Mouse (Mus musculus) kidney, adult 8-10 months (tissue): Measurements from ENCODE around the gene Carns1.

Experiments used
- DNase-seq, 2 experiments: peaks; one replicate each; pipeline ENCODE4 v3.0.0; 2022

Gene Carns1

GRCm38 (mm10) chr19:4201291-4201909 lies 26.1 kb upstream of the Carns1 start, which contains the start of gene Rad9a:
TSS of gene Rad9a (minus strand) at chr19:4201662.
- DNase-seq: peak; percentile 98

GRCm38 (mm10) chr19:4197180-4197579 lies 21.9 kb upstream of the Carns1 start:
- DNase-seq: no peak

GRCm38 (mm10) chr19:4196548-4196947 lies 21.3 kb upstream of the Carns1 start:
- DNase-seq: no peak

DNA sequence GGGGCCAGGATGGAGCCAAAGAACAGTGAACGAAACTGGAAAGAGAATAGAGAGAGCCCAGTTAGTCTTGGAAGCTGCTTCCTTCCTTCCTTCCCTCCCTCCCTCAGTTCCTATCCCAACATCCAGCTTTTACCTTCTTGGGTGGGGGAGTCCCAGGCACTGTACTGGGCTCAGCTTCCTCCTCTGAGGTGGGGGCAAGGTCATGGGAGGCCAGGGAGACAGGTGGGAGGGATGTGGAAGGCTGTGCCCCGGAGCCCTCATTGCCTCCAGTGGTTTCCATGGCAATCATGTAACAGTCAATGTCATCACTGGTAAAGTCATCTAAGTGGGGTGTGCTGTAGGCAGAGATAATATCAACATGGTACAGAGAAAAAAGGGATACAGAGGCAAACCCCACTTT lies 20.8 kb upstream of the Carns1 start:
- DNase-seq: no peak

- DNase-seq: no peak
These were observed 19.7 kb upstream of the Carns1 start for GRCm38 (mm10) chr19:4194776-4195650.

GRCm38 (mm10) chr19:4194021-4194724 lies 18.9 kb upstream of the Carns1 start:
- DNase-seq: no peak

- DNase-seq: no peak
These were observed 17.9 kb upstream of the Carns1 start for GRCm38 (mm10) chr19:4193129-4193528.

- DNase-seq: no peak
These were observed 17.1 kb upstream of the Carns1 start for GRCm38 (mm10) chr19:4192251-4192985.

DNA sequence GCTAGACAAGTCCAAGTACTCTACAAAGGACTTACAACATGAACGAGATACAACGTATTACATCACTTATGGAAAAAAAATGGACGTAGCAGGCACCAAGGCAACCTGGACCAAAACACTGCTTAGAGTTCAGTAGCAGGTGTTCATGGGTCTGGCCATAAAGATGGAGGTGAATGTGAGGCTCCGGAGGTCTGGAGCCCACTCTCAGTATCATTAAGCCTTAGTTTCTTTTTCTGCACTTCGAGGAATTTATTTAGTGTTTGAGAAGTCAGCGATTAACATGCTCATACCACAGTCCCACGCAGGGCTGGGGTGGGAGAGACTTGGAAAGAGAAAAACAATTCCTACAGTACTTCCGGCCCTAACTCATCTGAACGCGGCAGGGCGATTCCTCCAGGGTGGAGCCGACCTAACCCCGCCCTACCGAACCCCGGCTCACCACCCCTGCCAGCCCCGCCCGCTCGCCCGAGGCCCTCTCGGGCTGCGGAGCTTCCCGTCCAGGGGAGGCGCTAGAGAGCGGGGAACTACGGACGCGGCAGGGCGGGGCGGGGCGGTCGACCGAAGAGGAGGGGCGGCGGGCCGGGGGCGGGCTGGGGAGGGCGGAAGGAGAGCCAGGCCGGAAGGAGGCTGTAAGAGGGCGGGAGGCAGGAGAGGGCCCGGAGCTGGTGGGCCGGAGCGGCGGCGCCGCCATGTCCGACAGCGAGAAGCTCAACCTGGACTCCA lies 16.4 kb upstream of the Carns1 start, which contains the start of gene Ppp1ca:
Gene Ppp1ca, plus strand, starts transcription at position 538 of the 723 bp plus-strand sequence.
- DNase-seq: peak; percentile 91 to 92

DNA sequence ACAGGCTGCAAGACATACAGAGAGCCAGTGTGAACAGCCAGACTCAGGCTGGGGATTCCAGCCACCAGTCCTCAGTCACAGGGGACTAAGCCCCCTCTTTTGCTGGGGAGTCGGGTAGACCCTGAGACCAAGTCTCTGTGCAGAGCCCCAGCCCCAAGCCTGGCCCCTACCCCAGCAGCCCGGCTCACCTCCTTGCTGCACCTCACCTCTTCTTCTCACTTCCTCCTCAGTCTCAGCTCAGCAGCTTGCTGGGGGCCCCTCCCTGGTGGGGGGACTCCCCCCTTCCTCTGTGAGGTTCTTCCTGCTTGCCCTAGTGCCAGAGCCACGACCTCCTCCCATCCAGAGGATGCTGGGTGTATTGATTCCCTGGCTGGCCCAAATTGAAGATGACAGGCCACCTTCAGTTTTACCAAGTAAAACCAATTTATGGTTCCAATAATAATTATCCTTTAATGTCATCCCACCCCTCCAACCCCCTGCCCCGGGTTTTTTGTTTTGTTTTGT lies 15.6 kb upstream of the Carns1 start, which contains the start of gene Tbc1d10c:
Gene Tbc1d10c, minus strand, starts transcription at position 454 of the 504 bp plus-strand sequence.
- no peak for DNase-seq

- no peak for DNase-seq
These were observed 13.9 kb upstream of the Carns1 start for GRCm38 (mm10) chr19:4189051-4189620.

DNA sequence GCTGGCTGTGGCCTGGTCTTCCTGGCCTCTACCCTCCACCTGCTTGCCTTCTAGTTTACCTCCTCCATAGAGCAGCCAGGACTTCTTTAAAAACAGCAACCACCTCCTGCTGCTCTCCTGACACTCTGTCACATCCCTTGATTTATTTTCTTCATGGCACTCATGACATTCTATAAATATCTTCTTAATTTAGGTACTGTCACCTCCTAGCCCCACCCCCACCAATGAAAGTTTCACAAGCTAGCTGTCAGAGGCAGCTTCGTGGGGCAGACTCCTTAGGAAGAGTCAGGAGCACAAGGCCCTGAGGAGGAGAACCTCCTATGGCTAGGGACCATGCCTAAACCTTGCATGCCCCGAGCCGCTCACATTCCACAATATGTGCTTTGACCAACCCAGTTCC lies 12.0 kb upstream of the Carns1 start:
- DNase-seq: no peak

DNA sequence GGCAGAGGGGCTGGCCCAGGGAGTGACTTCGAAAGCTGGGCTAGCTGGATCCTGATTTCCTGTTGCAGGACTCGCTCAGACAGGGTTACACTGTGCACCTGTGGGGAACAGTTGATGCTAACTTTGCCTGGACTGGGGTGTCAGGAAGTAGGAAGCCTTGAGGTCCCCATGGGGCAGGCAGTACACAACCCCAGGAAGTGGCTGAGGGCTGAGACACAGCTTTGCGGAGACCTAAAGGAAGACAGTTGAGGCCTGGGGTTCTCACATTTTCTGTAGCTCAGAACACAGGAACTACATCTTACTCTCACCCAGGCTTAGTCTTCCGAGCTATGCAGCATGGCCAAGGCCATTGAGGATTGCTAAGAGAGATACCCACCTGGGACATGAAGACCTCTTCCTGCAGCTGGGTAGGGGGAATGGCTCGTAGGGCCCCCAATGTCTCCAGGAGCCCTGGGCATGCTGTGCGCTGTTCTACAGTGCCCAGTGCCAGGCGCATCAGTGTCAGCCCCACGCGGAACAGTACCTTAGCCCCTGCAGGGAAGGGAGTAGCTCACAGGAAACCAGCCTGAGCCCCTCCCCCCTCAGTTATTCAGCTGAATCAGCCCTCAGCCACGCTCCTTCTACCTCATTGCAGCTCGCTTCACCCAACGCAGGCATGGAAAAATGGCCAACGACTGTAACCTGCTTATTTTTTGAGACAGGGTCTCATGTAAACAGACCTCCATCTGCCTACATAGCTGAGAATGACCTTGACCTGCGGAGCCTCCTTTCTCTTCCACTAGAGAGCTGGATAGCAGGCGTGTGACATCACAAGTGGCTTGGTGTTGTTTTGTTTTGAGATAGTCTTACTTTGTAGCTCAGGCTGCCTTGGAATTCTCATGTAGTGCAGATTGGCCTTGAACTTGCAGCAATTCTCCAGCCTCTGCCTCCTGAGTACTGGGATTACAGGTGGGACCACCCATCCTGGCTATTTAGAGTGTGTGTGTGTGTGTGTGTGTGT lies 10.0 kb upstream of the Carns1 start:
- no peak for DNase-seq

DNA sequence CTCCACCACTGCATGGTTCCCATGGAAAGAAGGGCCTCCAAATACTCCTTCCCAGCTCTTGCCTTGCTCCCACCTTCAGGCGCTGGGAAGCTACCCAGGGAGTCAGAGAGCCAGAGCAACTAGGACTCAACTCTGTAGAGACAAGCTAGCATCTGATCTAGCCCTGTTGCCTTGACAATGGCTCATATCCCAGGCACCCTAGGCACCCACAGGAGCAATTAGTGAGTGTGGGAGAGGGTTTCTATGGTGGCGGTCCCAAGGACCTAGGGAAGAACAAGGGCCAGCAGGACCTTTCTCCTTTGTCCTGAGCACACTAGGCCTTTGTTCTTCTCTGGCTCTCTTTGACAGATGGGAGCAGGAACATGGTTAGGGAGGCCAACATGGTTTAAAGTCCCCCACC lies 8.4 kb upstream of the Carns1 start:
- no peak for DNase-seq

- DNase-seq: no peak
These were observed 6.6 kb upstream of the Carns1 start for GRCm38 (mm10) chr19:4181892-4182291.

- DNase-seq: no peak
These were observed 5.1 kb upstream of the Carns1 start for GRCm38 (mm10) chr19:4180411-4180810.

DNA sequence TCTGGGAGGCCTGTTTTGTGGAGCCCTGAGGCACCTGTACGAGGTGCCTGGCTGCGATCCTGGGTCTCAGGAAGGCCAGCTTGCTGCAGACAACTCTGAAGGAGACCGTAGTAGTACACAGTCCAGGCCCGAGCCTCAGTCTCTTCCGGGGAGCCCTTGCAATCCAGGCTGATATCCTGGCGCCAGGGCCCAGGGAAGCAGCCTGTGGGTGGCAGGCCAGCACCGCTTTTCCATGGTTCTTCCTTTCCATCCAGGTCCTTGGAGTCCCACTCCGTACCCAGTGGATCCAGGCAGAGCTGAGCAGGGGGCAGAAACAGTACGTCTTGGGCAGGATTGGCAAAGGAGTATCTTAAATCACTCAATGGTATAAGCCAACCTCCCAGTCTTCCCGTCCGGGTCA lies 2.4 kb downstream of the Carns1 start:
- no peak for DNase-seq

DNA sequence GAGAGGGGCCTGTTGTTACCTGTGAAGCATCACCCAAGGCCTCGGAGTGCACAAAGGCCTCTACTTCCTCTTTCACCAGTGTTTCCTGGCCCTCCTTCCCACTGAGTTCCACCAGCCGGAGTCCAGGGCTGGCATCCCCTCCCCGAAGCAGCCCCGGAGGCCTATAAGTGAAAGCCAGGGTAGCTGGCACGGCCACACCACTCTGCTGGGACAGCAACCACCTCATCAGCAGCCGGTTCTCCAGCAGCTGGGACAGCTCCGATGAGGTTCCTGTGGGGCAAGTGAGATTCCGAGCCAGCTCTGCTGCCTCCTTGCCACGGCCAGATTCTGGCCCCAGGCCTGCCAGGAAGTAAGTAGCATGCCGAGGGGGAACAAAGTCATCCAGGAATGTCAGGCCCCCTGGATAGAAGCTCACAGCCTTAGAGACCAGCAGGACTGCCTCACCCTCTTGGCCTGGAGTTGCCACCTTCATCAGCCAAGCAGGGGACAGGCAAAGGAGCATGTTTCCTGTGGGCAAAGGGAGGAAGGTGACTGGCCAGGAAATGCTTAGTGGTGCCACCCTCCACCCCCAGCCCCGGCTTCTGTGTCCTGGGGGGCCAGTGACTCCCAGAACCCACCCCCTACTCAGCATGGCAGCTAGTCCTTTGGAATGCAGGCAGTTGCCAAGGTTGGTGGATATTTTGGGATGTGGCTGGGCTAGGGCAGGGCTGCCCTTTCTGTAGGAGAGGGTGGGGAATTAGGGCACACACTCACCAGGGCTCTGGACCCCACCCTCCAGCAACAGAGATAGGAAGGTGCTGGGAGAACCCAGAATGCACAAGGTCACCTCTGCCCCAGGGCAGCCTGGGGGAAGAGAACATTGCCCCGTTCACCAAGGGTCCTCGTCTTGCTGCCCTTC lies 3.6 kb downstream of the Carns1 start:
- DNase-seq: no peak
